Mouse (Mus musculus) natural killer cell, adult 2 months (primary cell): Measurements from ENCODE around the gene Bdh1.
"Not testable (repeated sequence)": the region's sequence is repeated elsewhere in the genome, so short reads cannot be mapped to it uniquely, and the experiment has no call there.

Experiments used
- DNase-seq, 2 experiments: peaks; one replicate each; pipeline ENCODE4 v3.0.0; 2022; ENCODE audit warnings: low spot score in 2 of 2

Bdh1 gene

DNA sequence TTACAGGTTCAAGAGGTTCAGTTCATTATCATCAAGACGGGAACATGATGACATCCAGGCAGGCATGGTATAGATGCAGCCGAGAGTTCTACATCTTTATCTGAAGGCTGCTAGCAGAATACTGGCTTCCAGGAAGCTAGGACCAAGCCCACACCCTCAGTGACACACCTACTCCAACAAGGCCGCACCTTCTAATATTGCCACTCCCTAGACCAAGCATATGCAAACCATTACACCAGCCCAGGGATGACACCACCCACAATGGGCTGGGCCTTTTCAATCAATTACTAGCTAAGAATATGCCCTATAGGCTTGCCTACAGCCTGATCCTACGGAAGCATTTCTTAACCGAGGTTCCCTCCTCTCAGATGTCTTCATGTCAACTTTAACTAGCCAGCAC, 42.9 kb downstream of the Bdh1 start:
- DNase-seq: no peak

DNA sequence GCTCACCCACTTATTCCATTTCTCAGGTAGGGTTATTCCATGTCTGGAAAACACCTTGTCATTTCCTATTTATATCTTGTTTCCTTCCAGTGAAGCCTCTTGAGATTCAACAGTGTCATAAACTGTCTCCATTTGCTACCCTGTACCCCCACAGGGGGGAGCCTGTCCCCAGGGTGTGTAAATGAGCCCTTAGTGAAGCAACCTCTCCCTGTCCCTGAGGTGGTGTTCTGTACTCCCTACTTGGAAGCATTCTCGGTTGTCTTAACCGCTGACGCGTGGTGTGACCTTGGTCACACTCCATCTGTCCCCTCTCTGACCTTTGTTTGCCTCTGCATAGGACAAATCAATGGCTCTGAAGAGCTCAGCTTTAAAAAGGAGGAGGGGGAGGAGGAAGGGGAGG, 43.5 kb downstream of the Bdh1 start:
- DNase-seq: no peak

- DNase-seq: no peak
These were observed 44.0 kb downstream of the Bdh1 start for GRCm38 (mm10) chr16:31466106-31466505.

GRCm38 (mm10) chr16:31470819-31471218, 48.7 kb downstream of the Bdh1 start:
- not testable (repeated sequence) for DNase-seq

DNA sequence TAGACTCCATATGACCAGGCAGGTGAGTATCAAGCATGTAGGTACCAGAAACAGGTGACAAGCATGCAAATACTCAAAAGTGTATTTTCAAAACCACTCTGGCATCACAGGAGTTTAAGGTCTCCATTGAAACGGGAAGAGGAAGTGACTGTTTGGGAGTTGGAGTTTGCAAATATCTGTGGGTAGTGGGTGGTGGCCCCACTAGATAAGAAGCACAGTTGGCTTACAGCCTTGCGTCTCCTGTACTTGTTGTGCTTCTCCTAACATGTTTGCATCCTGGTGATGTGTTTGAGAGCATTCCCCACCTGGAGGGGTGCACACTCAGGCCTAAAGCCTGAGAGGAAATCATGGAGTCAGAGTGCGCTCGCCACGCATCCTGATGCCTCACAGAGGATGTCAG, 49.9 kb downstream of the Bdh1 start:
- no peak for DNase-seq

GRCm38 (mm10) chr16:31473226-31473625, 51.1 kb downstream of the Bdh1 start:
- no peak for DNase-seq

GRCm38 (mm10) chr16:31475123-31475968, 53.3 kb downstream of the Bdh1 start:
- no peak for DNase-seq

DNA sequence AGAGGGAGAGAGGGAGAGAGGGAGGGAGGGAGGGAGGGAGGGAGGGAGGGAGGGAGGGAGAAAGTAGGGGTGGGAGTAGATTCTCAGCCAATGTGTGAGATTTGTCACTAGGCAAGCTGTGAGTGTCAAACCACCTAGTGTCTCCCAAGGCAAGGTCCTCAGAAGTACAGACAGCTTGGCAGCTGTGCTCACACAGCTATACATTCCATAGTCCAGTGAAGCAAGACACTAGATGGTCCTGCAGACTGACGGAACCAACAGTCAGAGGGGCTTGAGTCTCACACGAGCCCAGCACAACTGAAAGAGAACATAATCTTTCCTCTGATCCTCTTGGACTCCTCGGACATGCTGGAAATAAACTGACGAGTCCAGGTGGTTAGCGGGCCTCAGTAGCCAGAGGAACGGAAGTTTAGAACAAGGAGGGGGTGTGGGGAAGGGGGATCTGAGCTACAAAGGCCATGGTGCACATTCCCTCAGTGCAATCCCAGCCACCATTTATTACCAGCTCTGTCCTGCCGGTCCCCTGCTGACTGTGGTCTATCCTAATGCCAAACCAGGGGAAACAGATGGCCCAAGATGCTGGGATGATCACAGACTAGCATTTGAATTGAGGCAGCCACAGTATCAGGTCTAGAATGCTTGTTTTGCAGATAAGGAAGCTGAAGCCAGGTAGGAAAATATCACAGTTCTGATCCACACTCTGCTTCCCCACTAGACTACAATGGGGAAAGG, 55.0 kb downstream of the Bdh1 start:
- DNase-seq: no peak

DNA sequence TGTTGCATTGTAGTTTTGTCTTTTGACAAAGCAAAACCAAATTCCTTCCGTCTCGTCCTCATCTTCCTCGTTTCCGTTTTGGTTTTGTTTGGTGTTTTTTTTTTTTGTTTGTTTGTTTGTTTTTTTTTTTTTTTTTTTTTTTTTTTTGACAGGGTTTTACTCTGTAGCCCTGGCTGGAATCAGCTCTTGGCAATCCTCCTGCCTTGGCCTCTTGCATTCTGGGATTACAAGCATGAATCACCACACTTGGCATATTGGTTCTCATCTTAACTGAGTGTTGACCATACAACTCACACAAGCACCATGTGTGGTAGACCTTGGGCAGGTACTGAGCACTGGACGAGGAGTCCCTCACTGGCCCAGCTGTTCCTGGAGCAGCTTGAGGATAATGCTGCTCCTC, 63.3 kb downstream of the Bdh1 start:
- DNase-seq: no peak

DNA sequence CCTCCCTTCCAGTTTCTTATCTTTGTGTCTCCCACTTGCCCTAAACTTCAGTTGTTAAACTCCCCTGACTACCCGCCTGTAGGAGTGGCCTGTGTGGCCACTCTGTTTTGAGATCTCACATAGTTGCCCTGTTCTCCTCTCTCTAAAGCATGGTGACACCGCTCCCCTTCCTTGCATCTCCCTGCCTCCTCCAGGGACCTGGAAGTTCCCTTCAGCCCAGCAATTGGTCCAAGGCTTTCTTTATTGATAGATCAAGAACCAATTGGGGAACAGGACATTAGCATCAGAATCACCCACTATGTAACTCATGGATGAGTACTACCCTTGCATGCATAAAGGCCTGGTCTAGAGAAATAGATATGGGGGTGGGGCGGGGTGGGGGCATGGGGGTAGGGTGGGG, 65.2 kb downstream of the Bdh1 start:
- no peak for DNase-seq

DNA sequence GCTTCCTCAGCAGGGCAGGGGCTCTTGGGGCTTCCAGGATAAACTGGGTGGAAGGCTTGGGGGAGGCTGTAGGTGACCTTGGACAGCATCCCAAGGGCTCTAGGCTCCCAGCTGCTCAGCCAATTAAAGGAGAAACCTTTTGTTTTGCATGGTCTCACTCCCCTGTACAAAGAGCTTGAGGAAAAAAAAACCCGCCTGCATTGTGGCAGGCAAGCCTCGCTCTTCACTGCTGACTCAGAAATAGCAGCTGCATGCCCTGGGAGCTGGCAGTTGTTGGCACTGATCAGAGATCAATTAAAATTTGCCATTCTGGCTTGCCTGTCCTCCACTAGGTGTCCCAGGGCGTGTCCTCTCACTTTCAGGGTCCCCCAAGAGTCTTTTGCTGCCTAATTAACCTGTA, 67.0 kb downstream of the Bdh1 start:
- no peak for DNase-seq

DNA sequence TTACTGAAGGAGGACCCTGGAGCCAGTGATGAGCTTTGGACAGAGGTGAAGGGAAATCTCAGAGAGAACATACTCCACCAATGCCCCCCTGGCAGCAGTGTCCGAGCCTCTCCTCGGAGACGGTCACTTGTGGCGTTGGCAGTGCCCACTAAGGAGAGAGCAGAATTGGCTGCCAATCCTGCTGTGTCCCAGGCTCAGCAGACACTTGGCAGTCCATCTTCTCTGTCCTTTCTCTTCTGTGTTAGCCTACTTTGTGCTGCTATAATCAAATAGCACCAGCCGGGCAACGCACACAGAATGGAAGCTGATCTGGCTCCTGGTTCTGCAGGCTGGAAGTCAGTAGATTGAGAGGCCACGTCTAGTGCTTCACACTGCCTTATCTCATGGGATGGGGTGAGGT, 68.9 kb downstream of the Bdh1 start:
- no peak for DNase-seq

- DNase-seq: no peak
These were observed 71.0 kb downstream of the Bdh1 start for GRCm38 (mm10) chr16:31492921-31493549.

DNA sequence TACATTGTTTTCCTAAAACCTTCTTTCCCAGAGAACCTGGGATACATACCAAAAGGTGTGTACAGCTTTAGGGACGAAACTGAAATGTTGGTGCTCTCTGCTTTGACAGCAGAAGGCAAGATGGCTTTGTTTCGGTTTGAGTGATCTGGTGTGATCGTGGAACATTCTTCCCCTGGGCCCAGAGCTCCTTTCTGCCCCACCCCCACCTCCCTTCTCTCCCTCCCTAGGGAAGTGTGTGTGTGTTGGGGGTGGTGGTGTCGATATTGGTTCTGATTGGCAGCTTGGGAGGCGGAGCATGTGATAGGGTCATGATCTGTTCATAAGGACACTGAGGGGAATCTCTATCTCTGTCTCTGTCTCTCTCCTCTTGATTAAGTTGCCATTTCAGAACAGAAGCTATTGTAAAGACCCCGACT, 71.5 kb downstream of the Bdh1 start:
- no peak for DNase-seq

DNA sequence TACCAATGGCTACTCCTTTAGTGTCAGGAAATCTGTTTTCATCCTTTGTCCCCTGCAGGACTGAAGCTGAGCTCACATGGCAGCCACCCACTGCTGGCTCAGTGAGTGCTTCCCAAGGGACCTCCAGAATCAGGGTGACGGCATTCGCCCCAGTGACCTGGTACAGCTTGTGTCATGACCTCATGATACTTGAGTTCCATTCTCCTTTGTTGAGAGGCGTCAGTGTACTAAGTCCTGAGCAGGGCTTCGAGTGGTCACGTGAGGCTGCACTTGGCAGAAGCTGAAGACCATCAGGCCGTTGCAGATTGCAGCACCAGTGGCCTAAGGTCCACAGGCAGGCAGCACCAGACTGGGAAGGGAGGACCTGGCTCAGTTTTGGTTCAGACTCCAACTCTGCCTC, 71.9 kb downstream of the Bdh1 start:
- no peak for DNase-seq

GRCm38 (mm10) chr16:31495356-31495755, 73.3 kb downstream of the Bdh1 start:
- no peak for DNase-seq

- no peak for DNase-seq
These were observed 73.7 kb downstream of the Bdh1 start for GRCm38 (mm10) chr16:31495769-31496168.

DNA sequence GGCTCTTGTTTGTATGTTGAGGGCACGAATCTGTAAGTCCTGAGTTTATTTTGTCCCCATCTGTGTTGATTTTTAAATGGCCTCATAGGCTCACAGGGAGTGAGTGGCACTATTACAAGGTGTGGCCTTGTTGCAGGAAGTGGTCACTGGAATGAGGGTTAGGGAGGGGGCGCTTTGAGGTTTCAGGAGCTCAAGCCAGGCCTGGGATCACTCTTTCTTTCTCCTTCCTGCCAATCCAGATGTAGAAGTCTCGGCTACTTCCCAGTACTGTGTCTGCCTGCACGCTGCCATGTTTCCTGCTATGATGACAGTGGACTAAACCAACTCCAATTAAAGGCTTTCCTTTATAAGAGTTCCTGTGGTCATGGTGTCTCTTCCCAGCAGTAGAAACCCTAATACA, 76.3 kb downstream of the Bdh1 start:
- no peak for DNase-seq

GRCm38 (mm10) chr16:31499021-31499420, 76.9 kb downstream of the Bdh1 start:
- DNase-seq: no peak

GRCm38 (mm10) chr16:31499681-31500310, 77.7 kb downstream of the Bdh1 start:
- DNase-seq: no peak

DNA sequence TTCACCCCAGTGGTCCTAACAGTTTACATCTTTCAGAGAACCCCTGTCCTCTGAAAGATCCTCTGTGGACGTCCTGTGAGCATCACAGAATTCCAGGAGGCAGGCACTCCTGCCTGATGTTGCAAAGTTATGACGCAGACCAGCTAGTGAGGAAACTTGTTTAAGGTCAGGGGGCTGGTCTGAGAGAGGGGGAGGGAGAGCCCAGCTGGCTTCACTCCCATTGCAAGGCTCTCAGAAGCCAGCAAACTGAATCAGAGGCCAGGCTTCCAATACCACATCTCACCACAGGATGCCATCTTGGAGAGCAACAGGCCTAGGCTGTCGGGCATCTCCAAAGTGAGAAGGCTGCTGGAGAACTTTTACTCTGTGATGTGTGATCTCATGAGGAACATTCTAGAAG, 78.5 kb downstream of the Bdh1 start:
- no peak for DNase-seq
